Mouse (Mus musculus) kidney, postnatal 0 days (tissue): ENCODE measurements at regions not wholly inside any gene's neighbourhood (a gene's known extent, or its start where the extent isn't known, plus 50 kb on each side); places are given as distances from the start of the nearest gene placed in this dataset.

ENCODE experiments used
- ATAC-seq: fragments of 200-750 bp; cut with Nextera tagmentation; replicated peaks from 2 replicates; pipeline ENCODE4 v1.8.0; 2017; ENCODE audit warnings: low read depth, moderate number of reproducible peaks, moderate TSS enrichment, moderate library complexity; ENCODE audit not compliant: low FRiP score
- DNase-seq: peaks from one replicate; pipeline ENCODE4 v3.0.0-alpha.2; 2016; ENCODE audit warnings: low spot score
- H3K27ac ChIP-seq: fragments of 300-500 bp; sonication (generic); 2 replicates; pipeline ENCODE4 v1.5.1; 2014; ENCODE audit warnings: mild to moderate bottlenecking
- H3K27me3 ChIP-seq: fragments of 300-500 bp; sonication (generic); 2 replicates; pipeline ENCODE4 v1.6.1; 2014; ENCODE audit warnings: low read length, mixed read lengths; ENCODE audit not compliant: insufficient read depth
- H3K36me3 ChIP-seq: fragments of 300-500 bp; sonication (generic); 2 replicates; pipeline ENCODE4 v1.6.1; 2014; ENCODE audit warnings: low read length, mixed read lengths; ENCODE audit not compliant: insufficient read depth
- H3K4me1 ChIP-seq: fragments of 300-500 bp; sonication (generic); replicated peaks from 2 replicates; pipeline ENCODE4 v1.6.1; 2014; ENCODE audit warnings: antibody characterized with exemption, low read length, mixed read lengths; ENCODE audit not compliant: insufficient read depth
- H3K4me2 ChIP-seq: fragments of 300-500 bp; sonication (generic); 2 replicates; pipeline ENCODE4 v1.6.1; 2014; ENCODE audit warnings: mild to moderate bottlenecking, low read length, moderate library complexity, mixed read lengths
- H3K4me3 ChIP-seq: fragments of 300-500 bp; sonication (generic); replicated peaks from 2 replicates; pipeline ENCODE4 v1.5.1; 2014; ENCODE audit warnings: low read depth, low read length
- H3K9ac ChIP-seq: fragments of 300-500 bp; sonication (generic); 2 replicates; pipeline ENCODE4 v1.6.1; 2014; ENCODE audit warnings: low read depth, low read length
- H3K9me3 ChIP-seq: fragments of 300-500 bp; sonication (generic); replicated peaks from 2 replicates; pipeline ENCODE4 v1.6.1; 2016; ENCODE audit warnings: low read length, inconsistent platforms, mixed read lengths
- CTCF ChIP-seq: IDR thresholded peaks from 2 replicates; pipeline ENCODE4 v1.5.1; 2016; ENCODE audit warnings: antibody characterized with exemption, low read depth, mild to moderate bottlenecking, moderate library complexity
- WGBS: fragments of 180-500 bp; shearing (Covaris S2); extraction: QIAGEN DNeasy Blood & Tissue Kit; methylation state at CpG from one replicate; pipeline ENCODE4 v1.1.7; 2014; 5-methylcytosine and 5-hydroxymethylcytosine counted together

GRCm38 (mm10) chr16:89695833-89696232, 124.8 kb upstream of the Krtap11-1 start:
- Histone ChIP-seq H3K9me3 (no peaks in the 10 kb centered on the region), H3K27me3 (no peaks in the 10 kb centered on the region), H3K4me2 (no peak overlapping the region), H3K4me3 (no peak overlapping the region), H3K9ac (no peak overlapping the region), H3K4me1 (0 out of 2 replicates have a peak, but pooled peaks cover 8% of the 10 kb centered on the region), H3K36me3 (no peaks in the 10 kb centered on the region), H3K27ac (no peak overlapping the region)
- DNase-seq (peak; percentile 80), ATAC-seq (0 out of 2 replicates have a peak, but pooled peaks have one; percentile 23)
- TF ChIP-seq CTCF: no peak
- 26% methylated on average over 4 of the region's 4 CpGs for WGBS

GRCm38 (mm10) chr16:89695406-89695805, 124.4 kb upstream of the Krtap11-1 start:
- ATAC-seq (no peak), DNase-seq (no peak)
- 23% methylated on average over 7 of the region's 7 CpGs for WGBS
- 0 out of 2 replicates have a peak, but pooled peaks cover 8% of the 10 kb centered on the region for H3K4me1 ChIP-seq
- H3K27me3 ChIP-seq: no peaks in the 10 kb centered on the region
- no peaks in the 10 kb centered on the region for H3K9me3 ChIP-seq
- no peaks in the 10 kb centered on the region for H3K36me3 ChIP-seq
- H3K27ac ChIP-seq: no peak overlapping the region
- no peak overlapping the region for H3K9ac ChIP-seq
- no peak for TF ChIP-seq CTCF
- no peak overlapping the region for H3K4me3 ChIP-seq
- H3K4me2 ChIP-seq: no peak overlapping the region

GRCm38 (mm10) chr16:89693321-89693720, 122.3 kb upstream of the Krtap11-1 start:
- Histone ChIP-seq H3K36me3 (no peaks in the 10 kb centered on the region), H3K4me2 (no peak overlapping the region), H3K27ac (no peak overlapping the region), H3K4me3 (no peak overlapping the region), H3K9ac (no peak overlapping the region), H3K4me1 (0 out of 2 replicates have a peak, but pooled peaks cover 4% of the 10 kb centered on the region), H3K27me3 (no peaks in the 10 kb centered on the region), H3K9me3 (no peaks in the 10 kb centered on the region)
- no peak for ATAC-seq
- 87% methylated on average over 10 of the region's 10 CpGs for WGBS
- DNase-seq: no peak
- TF ChIP-seq CTCF: no peak

GRCm38 (mm10) chr16:89679438-89679837, 108.5 kb upstream of the Krtap11-1 start:
- Histone ChIP-seq H3K27ac (no peak overlapping the region), H3K9ac (no peak overlapping the region), H3K4me2 (no peak overlapping the region), H3K36me3 (no peaks in the 10 kb centered on the region), H3K27me3 (no peaks in the 10 kb centered on the region), H3K4me1 (0 out of 2 replicates have a peak, but pooled peaks cover 4% of the 10 kb centered on the region), H3K4me3 (no peak overlapping the region), H3K9me3 (no peaks in the 10 kb centered on the region)
- ATAC-seq: no peak
- no peak for TF ChIP-seq CTCF
- DNase-seq: no peak
- WGBS: 89% methylated on average over 6 of the region's 6 CpGs

GRCm38 (mm10) chr16:89678446-89679015, 107.5 kb upstream of the Krtap11-1 start:
- Histone ChIP-seq H3K4me3 (no peak overlapping the region), H3K36me3 (no peaks in the 10 kb centered on the region), H3K4me2 (no peak overlapping the region), H3K27me3 (no peaks in the 10 kb centered on the region), H3K9ac (no peak overlapping the region), H3K27ac (no peak overlapping the region), H3K4me1 (0 out of 2 replicates have a peak, but pooled peaks cover 4% of the 10 kb centered on the region), H3K9me3 (no peaks in the 10 kb centered on the region)
- no peak for TF ChIP-seq CTCF
- no peak for ATAC-seq
- WGBS: 74% methylated on average over 6 of the region's 6 CpGs
- no peak for DNase-seq

GRCm38 (mm10) chr16:89675009-89675785, 104.2 kb upstream of the Krtap11-1 start:
- DNase-seq (peak; percentile 7), ATAC-seq (no peak)
- WGBS: 41% methylated on average over 13 of the region's 13 CpGs
- no peak for TF ChIP-seq CTCF
- H3K9ac ChIP-seq: no peak overlapping the region
- no peaks in the 10 kb centered on the region for H3K9me3 ChIP-seq
- H3K36me3 ChIP-seq: no peaks in the 10 kb centered on the region
- H3K4me2 ChIP-seq: no peak overlapping the region
- no peak overlapping the region for H3K4me3 ChIP-seq
- H3K27ac ChIP-seq: no peak overlapping the region
- 0 out of 2 replicates have a peak, but pooled peaks cover 4% of the 10 kb centered on the region for H3K4me1 ChIP-seq
- no peaks in the 10 kb centered on the region for H3K27me3 ChIP-seq
